Mouse (Mus musculus): ENCODE results near the gene Vegfd.
A peak's percentile ranks its signal among the peaks of the same experiment; 100 is the strongest.

Gene Vegfd

GRCm38 (mm10) chrX:164373081-164373480, at the start of gene Vegfd:
Gene Vegfd, plus strand, starts transcription at chrX:164373378.
- no peak for DNase-seq (ENCODE audit: low spot score)

DNA sequence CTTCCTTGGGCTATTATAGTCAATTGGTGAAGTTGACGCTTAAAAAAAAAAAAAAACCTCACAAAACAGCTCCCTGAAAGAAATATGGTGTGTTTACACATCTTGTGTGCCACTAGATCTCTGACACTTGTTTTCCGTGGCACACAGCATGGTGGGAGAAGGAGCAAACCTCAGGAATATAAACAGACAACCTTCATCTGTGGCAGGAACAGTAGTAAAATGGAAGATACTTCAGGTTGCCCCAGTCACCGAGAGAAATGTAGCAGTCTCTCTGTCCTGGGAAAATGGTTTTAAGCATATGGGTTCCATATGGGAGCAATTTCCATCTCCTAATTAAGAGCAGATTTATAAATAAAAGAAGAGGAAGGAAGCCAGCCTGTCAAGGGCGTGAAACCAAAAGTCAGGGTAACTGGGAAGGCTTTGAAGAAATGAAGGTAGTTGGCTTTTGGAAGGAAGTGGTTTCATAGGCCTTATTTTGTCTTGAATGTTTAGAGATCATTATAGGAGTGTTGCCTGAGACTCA, 49.7 kb upstream of the Vegfd start:
- no peak for DNase-seq (ENCODE audit: low spot score)

DNA sequence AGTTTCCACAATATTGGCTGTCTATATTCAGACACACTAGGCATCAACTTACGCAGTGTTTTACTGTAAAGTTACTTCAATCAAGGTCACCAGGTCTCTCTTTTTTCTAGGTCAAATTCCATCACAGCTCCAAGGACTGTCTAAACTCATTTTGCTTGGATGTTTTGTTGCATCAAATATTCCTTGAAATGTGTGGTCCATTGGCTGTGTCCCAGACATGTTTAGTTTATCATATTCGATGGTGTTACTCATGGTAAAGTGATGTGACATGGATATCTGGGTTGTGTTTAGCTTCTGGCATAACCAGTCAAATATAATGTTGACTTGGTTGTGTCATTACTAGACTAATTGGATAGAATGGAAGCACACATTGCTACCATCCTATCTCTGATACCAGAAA, 42.8 kb upstream of the Vegfd start:
- no peak for DNase-seq (ENCODE audit: low spot score)

DNA sequence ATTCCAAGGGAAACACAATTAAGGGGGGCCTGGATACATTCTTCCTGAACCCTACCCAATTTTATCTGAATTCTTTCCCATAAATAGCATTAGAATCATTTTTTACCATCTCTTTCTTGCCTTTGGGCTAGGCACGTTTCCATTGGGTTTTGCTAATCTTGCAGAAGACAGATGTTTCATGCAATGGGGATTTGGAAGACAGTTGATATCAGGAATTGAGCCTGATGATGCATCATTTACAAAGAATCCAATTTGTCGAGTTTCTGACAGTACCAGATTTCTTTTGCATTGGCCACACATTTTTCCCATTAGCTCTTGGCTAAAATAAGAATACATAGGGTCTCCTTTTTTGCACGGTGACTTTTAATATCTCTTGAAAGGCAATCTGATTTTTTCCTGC, 42.4 kb upstream of the Vegfd start:
- DNase-seq (ENCODE audit: low spot score) = no peak

GRCm38 (mm10) chrX:164338591-164338990, 34.6 kb upstream of the Vegfd start:
- no peak for DNase-seq (ENCODE audit: low spot score)

DNA sequence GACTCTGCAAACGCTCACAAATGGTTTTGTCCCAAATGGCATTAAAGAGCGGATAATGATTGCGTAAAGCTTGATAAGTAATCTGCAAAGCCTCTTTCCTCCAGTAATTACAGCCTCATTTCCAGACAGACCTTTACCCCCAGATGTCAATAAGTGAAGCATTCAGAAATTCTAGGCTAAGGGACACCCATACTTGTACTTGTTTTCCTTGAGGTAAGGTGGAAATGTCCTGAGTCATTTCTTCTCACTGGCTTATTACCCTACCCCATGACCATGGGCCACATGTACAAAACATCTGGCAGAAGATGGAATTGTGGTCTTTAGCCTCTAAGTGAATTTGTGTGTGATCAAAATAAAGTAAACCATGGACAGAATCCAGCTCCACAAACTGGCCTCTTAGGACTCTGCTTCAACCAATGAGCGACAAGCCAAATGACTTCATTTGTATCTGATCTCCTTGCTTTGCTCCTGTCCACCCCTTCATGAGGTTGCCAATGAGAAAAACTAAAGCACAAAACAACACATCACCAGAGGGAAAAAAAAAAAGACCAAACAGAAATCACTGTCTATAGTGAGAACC, 27.7 kb upstream of the Vegfd start:
- no peak for DNase-seq (ENCODE audit: low spot score)

DNA sequence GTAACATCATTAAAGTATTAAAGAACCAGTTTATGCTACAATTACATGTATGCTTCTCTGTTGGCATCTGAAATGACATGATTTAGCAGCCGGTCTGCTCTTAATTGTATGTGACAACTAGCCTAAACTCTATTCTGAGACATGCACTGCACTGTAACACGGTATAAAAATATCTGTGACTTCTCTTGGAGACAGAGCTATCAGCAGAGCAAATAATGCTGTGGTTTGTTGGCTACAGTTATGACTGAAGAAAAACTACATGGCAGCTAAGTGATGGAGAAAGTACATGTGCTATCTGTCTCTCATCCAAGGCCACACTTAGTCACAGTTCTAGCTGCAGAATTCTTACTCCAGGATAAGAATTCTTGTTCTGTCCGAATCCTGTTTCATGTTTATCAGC, 24.2 kb upstream of the Vegfd start:
- no peak for DNase-seq (ENCODE audit: low spot score)

GRCm38 (mm10) chrX:164365153-164365865, 7.9 kb upstream of the Vegfd start:
- DNase-seq (ENCODE audit: low spot score) = no peak

DNA sequence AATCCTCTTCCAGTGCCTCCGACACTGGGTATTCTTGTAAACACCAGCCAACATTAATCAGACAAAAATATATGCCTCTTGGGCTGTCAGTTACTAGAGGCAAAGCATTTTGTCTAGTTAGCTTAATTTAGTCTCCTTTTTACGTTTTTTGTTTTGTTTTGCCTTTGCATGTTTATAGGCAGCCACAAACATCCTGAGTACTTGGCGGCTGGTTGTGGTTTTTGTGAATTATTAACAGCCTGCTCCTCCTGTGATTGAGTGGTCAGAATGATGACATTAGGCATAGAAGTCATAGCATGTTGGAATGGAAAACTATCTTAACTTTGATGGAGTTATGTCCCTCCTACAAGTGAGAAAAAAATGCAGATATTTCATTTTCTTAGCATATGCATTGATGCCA, 2.6 kb upstream of the Vegfd start:
- peak; percentile 10 for DNase-seq (ENCODE audit: low spot score)

- no peak for DNase-seq (ENCODE audit: low spot score)
These were observed 1.4 kb downstream of the Vegfd start for GRCm38 (mm10) chrX:164374586-164374985.

- DNase-seq (ENCODE audit: low spot score) = no peak
These were observed 6.5 kb downstream of the Vegfd start for GRCm38 (mm10) chrX:164379721-164380120.

- peak; percentile 78 for DNase-seq (ENCODE audit: low spot score)
These were observed 8.6 kb downstream of the Vegfd start for GRCm38 (mm10) chrX:164381618-164382408.

- DNase-seq (ENCODE audit: low spot score) = no peak
These were observed 20.9 kb downstream of the Vegfd start for GRCm38 (mm10) chrX:164394091-164394490.

- DNase-seq (ENCODE audit: low spot score) = no peak
These were observed 25.3 kb downstream of the Vegfd start for GRCm38 (mm10) chrX:164398456-164398855.

DNA sequence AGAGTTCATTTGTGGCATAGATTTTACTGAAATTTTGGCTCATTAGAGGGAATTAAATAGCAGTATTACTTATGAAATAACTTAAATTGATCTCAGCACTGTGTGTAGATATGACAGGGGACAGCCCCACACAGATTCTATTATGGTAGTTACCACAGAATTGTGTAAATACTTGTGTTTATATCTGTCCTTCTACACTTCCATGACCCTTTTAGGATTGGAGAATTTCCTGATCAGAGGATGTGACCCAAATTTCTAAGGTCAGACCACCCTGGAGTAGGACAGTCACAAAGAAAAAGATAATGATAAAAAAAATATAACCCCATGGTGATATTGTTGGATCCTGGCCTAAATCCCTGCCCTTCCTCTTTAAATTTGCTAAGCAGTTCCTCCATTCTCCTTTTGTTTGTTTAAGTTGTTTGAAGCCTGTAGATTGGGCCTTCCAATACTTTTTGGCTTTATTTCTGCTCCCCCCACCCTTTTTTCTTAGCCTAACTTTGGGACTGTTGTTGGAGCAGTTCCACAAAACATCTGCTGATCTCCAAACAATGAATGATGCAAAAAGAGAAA, 32.0 kb downstream of the Vegfd start:
- no peak for DNase-seq (ENCODE audit: low spot score)

- DNase-seq (ENCODE audit: low spot score) = no peak
These were observed 33.2 kb downstream of the Vegfd start for GRCm38 (mm10) chrX:164406133-164407022.

DNA sequence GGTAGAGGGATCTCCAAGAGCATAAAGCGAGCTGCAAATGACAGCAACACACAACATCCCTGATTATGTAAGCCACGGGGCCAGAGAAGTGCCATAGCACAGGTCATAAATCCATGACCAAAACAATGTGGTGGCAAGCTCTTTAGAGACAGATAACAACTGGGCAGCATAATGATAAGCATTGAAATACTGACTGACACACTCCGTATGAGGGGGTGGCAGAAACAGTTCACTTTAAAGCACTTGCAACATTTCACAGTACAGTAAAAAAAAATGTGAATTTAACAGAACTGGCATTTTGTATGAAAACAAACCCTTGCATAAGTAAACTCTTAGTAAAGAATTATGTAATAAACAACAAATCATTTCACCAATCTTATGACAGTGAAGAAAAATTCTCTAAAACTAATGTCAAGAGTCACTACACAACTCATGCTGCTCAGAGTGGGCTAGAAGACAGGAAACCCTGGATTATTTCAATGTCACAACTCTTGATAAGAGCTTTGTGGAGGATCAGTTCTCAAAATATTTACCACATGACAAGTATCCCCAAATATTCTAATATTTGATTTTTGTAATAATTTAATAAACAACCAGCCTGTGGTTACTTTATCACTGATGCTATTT, 35.2 kb downstream of the Vegfd start:
- no peak for DNase-seq (ENCODE audit: low spot score)

DNA sequence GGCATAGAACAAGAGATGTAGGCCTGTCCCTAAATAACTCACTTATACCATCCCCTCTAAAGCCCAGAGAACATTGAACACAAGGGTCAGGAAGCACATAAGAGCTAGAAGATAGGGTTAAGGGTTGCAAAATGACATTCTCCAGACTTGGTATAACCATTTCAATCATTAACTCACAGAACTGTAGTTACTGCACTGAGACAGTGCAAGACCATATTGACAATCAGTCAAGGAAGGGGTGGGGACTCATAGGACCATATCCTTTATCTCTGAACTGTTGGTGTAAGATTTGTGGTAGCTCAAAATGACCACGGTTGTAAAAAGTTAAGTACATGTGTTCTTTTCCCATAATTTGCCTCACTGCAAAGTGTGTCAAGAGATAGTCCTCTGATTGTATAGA, 37.4 kb downstream of the Vegfd start:
- DNase-seq (ENCODE audit: low spot score) = no peak

- no peak for DNase-seq (ENCODE audit: low spot score)
These were observed 43.6 kb downstream of the Vegfd start for GRCm38 (mm10) chrX:164416803-164417202.

DNA sequence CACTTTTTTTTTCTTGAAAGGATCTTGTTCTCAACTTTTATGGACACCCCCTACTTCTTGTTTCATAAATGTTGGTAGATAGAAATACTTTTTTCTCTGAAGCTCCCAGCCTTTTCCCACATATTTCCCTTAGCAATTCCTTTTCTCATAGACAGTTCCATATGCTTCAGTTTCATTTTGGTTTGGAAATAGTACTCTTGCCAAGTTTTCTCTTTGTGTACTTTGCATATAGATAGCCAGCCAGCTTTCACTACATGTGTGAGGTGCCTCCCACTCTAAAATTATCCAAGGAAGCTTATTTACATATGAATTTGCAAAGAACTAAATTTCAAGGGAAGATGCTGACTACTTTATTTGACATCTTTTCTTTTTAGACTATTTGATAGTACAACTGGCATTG, 44.8 kb downstream of the Vegfd start:
- no peak for DNase-seq (ENCODE audit: low spot score)

DNA sequence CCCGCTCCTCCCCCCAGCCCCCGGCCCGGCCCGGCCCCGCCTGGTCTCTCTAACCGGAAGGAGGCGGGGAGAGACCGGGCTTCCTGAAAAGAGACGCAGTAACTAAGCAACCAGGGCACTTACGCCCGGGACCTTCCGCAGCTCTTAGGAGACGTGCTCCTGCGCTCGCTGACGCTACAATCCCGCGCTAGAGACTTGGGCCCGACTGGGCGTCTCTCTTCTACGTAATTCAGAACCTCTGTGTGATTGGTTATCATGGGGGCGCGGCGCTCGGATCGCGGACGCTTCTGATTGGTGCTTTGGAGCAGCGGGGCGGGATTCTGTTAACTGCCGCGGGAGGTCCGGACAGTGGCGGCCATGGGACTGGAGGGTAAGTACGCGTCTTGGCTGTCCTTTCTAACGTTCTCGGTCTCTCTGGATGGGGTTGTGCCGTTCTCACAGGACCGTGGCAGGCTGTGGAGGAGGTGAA, 46.3 kb downstream of the Vegfd start, which contains the start of gene Piga:
Gene Piga (plus strand): TSS at position 317 of the 469 bp plus-strand sequence.
- peak; percentile 92 for DNase-seq (ENCODE audit: low spot score)
